Comparison of ENCODE assay signal across 10 mouse cellular contexts in genomic region chr2:170411490-170412168, GRCm38 (mm10). TPM values are rescaled to one million over a fixed set of nuclear protein-coding genes. Genes with fewer than 3 reads are reported as not detected.
DNase-seq lines count a peak whose midpoint lies in the region; ATAC-seq and TF ChIP-seq lines count a peak whose summit lies in the region.
"Had no signal": no experiment of that assay in that cellular context is flagged by ENCODE, and none has a peak within 500 bp of the region (broad histone marks: within the 10 kb centered on the region; RNA-seq: fewer than 3 reads in every experiment).

No protein-coding gene starts in this region.

- no peak for DNase-seq in intestine, embryonic 14.5 days (ENCODE audit: low spot score)
- DNase-seq in embryonic facial prominence, embryonic 10.5 days (ENCODE audit: low spot score), result peak; percentile 48
- peak; percentile 58 for DNase-seq in hindbrain, postnatal 0 days (ENCODE audit: low spot score)
- DNase-seq in adrenal gland, postnatal 14 days, result no peak
- DNase-seq in adipocyte (ENCODE audit: low spot score), result no peak
- DNase-seq in frontal cortex, postnatal 25 days (ENCODE audit: low spot score in 2 of 2), result no peak
- DNase-seq: cerebellum, adult 11 months; right cerebral cortex, postnatal 14 days had no signal

- 0 out of 2 replicates have a peak, but pooled peaks have one; percentile 36 for ATAC-seq in intestine, embryonic 14.5 days (replicated peaks; ENCODE audit: low FRiP score, low TSS enrichment, low read depth)
- no peak for ATAC-seq in intestine, embryonic 16.5 days
- peak; percentile 33; the same call in 1 of the 2 replicates for ATAC-seq in hindbrain, postnatal 0 days
- no peak for ATAC-seq in neural tube, embryonic 13.5 days (ENCODE audit: low read depth)

- H3K27ac ChIP-seq in intestine, embryonic 14.5 days (ENCODE audit: low read depth), result no peak overlapping the region
- H3K27ac ChIP-seq in intestine, embryonic 16.5 days (ENCODE audit: low read length), result no peak overlapping the region
- peak overlapping the region; percentile 75 for H3K27ac ChIP-seq in embryonic facial prominence, embryonic 10.5 days (replicated peaks)
- H3K27ac ChIP-seq in hindbrain, postnatal 0 days, result no peak overlapping the region
- H3K27ac ChIP-seq in neural tube, embryonic 13.5 days (replicated peaks), result no peak overlapping the region

- WGBS in intestine, embryonic 14.5 days, result 5% methylated on average over 13 of the region's 13 CpGs
- WGBS in intestine, embryonic 16.5 days, result 8% methylated on average over 13 of the region's 13 CpGs
- WGBS in embryonic facial prominence, embryonic 10.5 days, result 11% methylated on average over 13 of the region's 13 CpGs
- 14% methylated on average over 13 of the region's 13 CpGs for WGBS in hindbrain, postnatal 0 days
- 8% methylated on average over 13 of the region's 13 CpGs for WGBS in neural tube, embryonic 13.5 days

- no peaks in the 10 kb centered on the region for H3K9me3 ChIP-seq in intestine, embryonic 14.5 days (ENCODE audit: control insufficient read depth, low read length)
- H3K9me3 ChIP-seq in intestine, embryonic 16.5 days (ENCODE audit: control insufficient read depth, low read length), result no peaks in the 10 kb centered on the region
- H3K9me3 ChIP-seq in embryonic facial prominence, embryonic 10.5 days, result no peaks in the 10 kb centered on the region
- H3K9me3 ChIP-seq in hindbrain, postnatal 0 days (ENCODE audit: low read length), result no peaks in the 10 kb centered on the region
- H3K9me3 ChIP-seq in neural tube, embryonic 13.5 days, result no peaks in the 10 kb centered on the region

- peaks cover 21% of the 10 kb centered on the region for H3K27me3 ChIP-seq in intestine, embryonic 14.5 days (replicated peaks; ENCODE audit: control insufficient read depth, insufficient read depth, low read length)
- H3K27me3 ChIP-seq in intestine, embryonic 16.5 days (replicated peaks; ENCODE audit: control insufficient read depth, insufficient read depth, low read length), result peaks cover 7% of the 10 kb centered on the region; the same call in 1 of the 2 replicates
- peaks cover 51% of the 10 kb centered on the region for H3K27me3 ChIP-seq in embryonic facial prominence, embryonic 10.5 days (replicated peaks; ENCODE audit: low read depth, poor library complexity, severe bottlenecking)
- H3K27me3 ChIP-seq in hindbrain, postnatal 0 days (ENCODE audit: insufficient read depth, low read length), result no peaks in the 10 kb centered on the region
- H3K27me3 ChIP-seq in neural tube, embryonic 13.5 days, result peaks cover 19% of the 10 kb centered on the region

- H3K36me3 ChIP-seq in intestine, embryonic 14.5 days (ENCODE audit: control insufficient read depth, insufficient read depth, low read length), result no peaks in the 10 kb centered on the region
- H3K36me3 ChIP-seq in intestine, embryonic 16.5 days (ENCODE audit: control insufficient read depth, insufficient read depth, low read length), result no peaks in the 10 kb centered on the region
- no peaks in the 10 kb centered on the region for H3K36me3 ChIP-seq in embryonic facial prominence, embryonic 10.5 days (replicated peaks)
- no peaks in the 10 kb centered on the region for H3K36me3 ChIP-seq in hindbrain, postnatal 0 days (ENCODE audit: insufficient read depth, low read length)
- no peaks in the 10 kb centered on the region for H3K36me3 ChIP-seq in neural tube, embryonic 13.5 days

- H3K4me3 ChIP-seq in intestine, embryonic 14.5 days (ENCODE audit: low read depth, low read length), result no peak overlapping the region
- no peak overlapping the region for H3K4me3 ChIP-seq in intestine, embryonic 16.5 days (ENCODE audit: low read length)
- H3K4me3 ChIP-seq in embryonic facial prominence, embryonic 10.5 days, result peak overlapping the region; percentile 49
- H3K4me3 ChIP-seq in hindbrain, postnatal 0 days (ENCODE audit: low read length), result no peak overlapping the region
- peak overlapping the region; percentile 10; the same call in 1 of the 2 replicates for H3K4me3 ChIP-seq in neural tube, embryonic 13.5 days

- TF ChIP-seq CTCF in hindbrain, postnatal 0 days (IDR thresholded peaks at IDR 0.05; ENCODE audit: low read depth), result peak; percentile 56

- no peak overlapping the region for H3K9ac ChIP-seq in intestine, embryonic 14.5 days (ENCODE audit: low read length)
- no peak overlapping the region for H3K9ac ChIP-seq in intestine, embryonic 16.5 days (ENCODE audit: low read depth, low read length)
- no peak overlapping the region for H3K9ac ChIP-seq in hindbrain, postnatal 0 days (replicated peaks; ENCODE audit: low read length)
- no peak overlapping the region for H3K9ac ChIP-seq in neural tube, embryonic 13.5 days

- H3K4me1 ChIP-seq in intestine, embryonic 14.5 days (replicated peaks; ENCODE audit: control insufficient read depth, insufficient read depth, low read length), result 0 out of 2 replicates have a peak, but pooled peaks cover 4% of the 10 kb centered on the region
- no peaks in the 10 kb centered on the region for H3K4me1 ChIP-seq in intestine, embryonic 16.5 days (ENCODE audit: control insufficient read depth, insufficient read depth, low read length)
- peaks cover 20% of the 10 kb centered on the region for H3K4me1 ChIP-seq in embryonic facial prominence, embryonic 10.5 days
- peaks cover 3% of the 10 kb centered on the region; the same call in 1 of the 2 replicates for H3K4me1 ChIP-seq in hindbrain, postnatal 0 days (ENCODE audit: insufficient read depth, low read length)
- peaks cover 25% of the 10 kb centered on the region for H3K4me1 ChIP-seq in neural tube, embryonic 13.5 days (replicated peaks)

- peak overlapping the region; percentile 35 for H3K4me2 ChIP-seq in intestine, embryonic 14.5 days (ENCODE audit: low read length)
- H3K4me2 ChIP-seq in intestine, embryonic 16.5 days (ENCODE audit: low read depth, low read length), result no peak overlapping the region
- H3K4me2 ChIP-seq in hindbrain, postnatal 0 days (ENCODE audit: low read depth, low read length), result peak overlapping the region; percentile 14
- peak overlapping the region; percentile 42 for H3K4me2 ChIP-seq in neural tube, embryonic 13.5 days

RNA-seq across cellular contexts. Expression of gene Bcas1, which starts 16.0 kb away (rescaled TPM):
- polyA plus RNA-seq in intestine, embryonic 14.5 days (2014; fragmentation: Nextera tagmentation; extraction: Ambion mirVana), result 1.8 and 1.9 TPM in 2 replicates
- 9.5 and 12.1 TPM in 2 replicates for polyA plus RNA-seq in intestine, embryonic 16.5 days (2015; fragmentation: Nextera tagmentation; extraction: Ambion mirVana)
- polyA plus RNA-seq in embryonic facial prominence, embryonic 10.5 days (2016; fragmentation: Nextera tagmentation; extraction: Ambion mirVana), result 0.92 and 1.2 TPM in 2 replicates
- 22.6 and 40.6 TPM in 2 replicates for total RNA-seq in hindbrain, postnatal 0 days (2014; rRNA removed)
- polyA plus RNA-seq in hindbrain, postnatal 0 days (2015; fragmentation: Nextera tagmentation; extraction: Ambion mirVana), result 34.6 and 41.3 TPM in 2 replicates
- polyA plus RNA-seq in neural tube, embryonic 13.5 days (2015; fragmentation: Nextera tagmentation; extraction: Ambion mirVana), result 15.6 and 15.7 TPM in 2 replicates
- total RNA-seq in adrenal gland, postnatal 14 days (2021), result 0.30 and 0.49 TPM in 2 replicates

Comparison
In these comparisons a context has a peak if more than half of its experiments do, and no peak if none do; other contexts are left out.
1. ATAC-seq: peak in intestine, embryonic 14.5 days (single experiment) and hindbrain, postnatal 0 days (single experiment); none in intestine, embryonic 16.5 days (single experiment) and neural tube, embryonic 13.5 days (single experiment).
2. DNase-seq: peak in embryonic facial prominence, embryonic 10.5 days (single experiment) and hindbrain, postnatal 0 days (single experiment); none in intestine, embryonic 14.5 days (single experiment), adrenal gland, postnatal 14 days (single experiment), adipocyte (single experiment) and frontal cortex, postnatal 25 days (0 of 2).
3. H3K4me3 ChIP-seq: peak in embryonic facial prominence, embryonic 10.5 days (single experiment) and neural tube, embryonic 13.5 days (single experiment); none in intestine, embryonic 14.5 days (single experiment), intestine, embryonic 16.5 days (single experiment) and hindbrain, postnatal 0 days (single experiment).